Mouse (Mus musculus) heart, embryonic 11.5 days (tissue): ENCODE measurements around the gene Mad2l1bp. TPM values are rescaled to one million over a fixed set of nuclear protein-coding genes. Genes with fewer than 3 reads are reported as not detected.

Experiments
- ATAC-seq: fragments of 200-750 bp; cut with Nextera tagmentation; replicated peaks from 2 replicates; pipeline ENCODE4 v1.8.0; 2017; ENCODE audit warnings: moderate library complexity; ENCODE audit not compliant: insufficient number of reproducible peaks, low FRiP score, low TSS enrichment
- H3K27ac ChIP-seq: fragments of 300-500 bp; sonication (generic); 2 replicates; pipeline ENCODE4 v1.5.1; 2014; ENCODE audit warnings: mild to moderate bottlenecking, low read depth, low read length
- H3K27me3 ChIP-seq: fragments of 300-500 bp; sonication (generic); 2 replicates; pipeline ENCODE4 v1.6.1; 2014; ENCODE audit warnings: mild to moderate bottlenecking, low read length, mixed read lengths; ENCODE audit not compliant: control insufficient read depth, insufficient read depth
- H3K36me3 ChIP-seq: fragments of 300-500 bp; sonication (generic); 2 replicates; pipeline ENCODE4 v1.6.1; 2014; ENCODE audit warnings: mild to moderate bottlenecking, low read length, moderate library complexity, mixed read lengths; ENCODE audit not compliant: control insufficient read depth, insufficient read depth
- H3K4me1 ChIP-seq: fragments of 300-500 bp; sonication (generic); 2 replicates; pipeline ENCODE4 v1.6.1; 2014; ENCODE audit warnings: low read length; ENCODE audit not compliant: control insufficient read depth, insufficient read depth
- H3K4me2 ChIP-seq: fragments of 300-500 bp; sonication (generic); 2 replicates; pipeline ENCODE4 v1.6.1; 2014; ENCODE audit warnings: mild to moderate bottlenecking, moderate library complexity
- H3K4me3 ChIP-seq: fragments of 300-500 bp; sonication (generic); 2 replicates; pipeline ENCODE4 v1.5.1; 2014; ENCODE audit warnings: low read depth, low read length
- H3K9ac ChIP-seq: fragments of 300-500 bp; sonication (generic); 2 replicates; pipeline ENCODE4 v1.6.1; 2014; ENCODE audit warnings: mild to moderate bottlenecking, low read depth, low read length, moderate library complexity
- H3K9me3 ChIP-seq: fragments of 300-500 bp; sonication (generic); replicated peaks from 2 replicates; pipeline ENCODE4 v1.6.1; 2016; ENCODE audit warnings: low read length; ENCODE audit not compliant: control insufficient read depth
- WGBS: fragments of 180-500 bp; shearing (Covaris S2); extraction: QIAGEN DNeasy Blood & Tissue Kit; methylation state at CpG from one replicate; pipeline ENCODE4 v1.1.7; 2014; ENCODE audit not compliant: insufficient replicate concordance; 5-methylcytosine and 5-hydroxymethylcytosine counted together
- polyA plus RNA-seq: library from polyadenylated mRNA; unstranded; fragments of >200 nt; fragmentation: Nextera tagmentation; extraction: Ambion mirVana; gene quantifications from 2 replicates; pipeline ENCODE4 v1.2.1, GENCODE M21; 2014

The Mad2l1bp gene
- polyA plus RNA-seq, 1 experiment from 2014 or later = 39.8 TPM

GRCm38 (mm10) chr17:46123285-46123684, 30.1 kb downstream of the Mad2l1bp start:
- H3K4me3 ChIP-seq = no peak overlapping the region
- no peaks in the 10 kb centered on the region for H3K4me1 ChIP-seq
- H3K27me3 ChIP-seq = no peaks in the 10 kb centered on the region
- H3K9ac ChIP-seq = no peak overlapping the region
- peaks cover 52% of the 10 kb centered on the region for H3K36me3 ChIP-seq
- no peak overlapping the region for H3K4me2 ChIP-seq
- H3K27ac ChIP-seq = no peak overlapping the region
- WGBS = 88% methylated on average over 4 of the region's 4 CpGs
- H3K9me3 ChIP-seq = no peaks in the 10 kb centered on the region
- ATAC-seq = no peak

- 0 out of 2 replicates have a peak, but pooled peaks cover 3% of the 10 kb centered on the region for H3K4me1 ChIP-seq
- H3K27ac ChIP-seq = no peak overlapping the region
- 85% methylated on average over 4 of the region's 4 CpGs for WGBS
- no peak for ATAC-seq
- H3K36me3 ChIP-seq = peaks cover 49% of the 10 kb centered on the region
- no peaks in the 10 kb centered on the region for H3K9me3 ChIP-seq
- H3K9ac ChIP-seq = no peak overlapping the region
- no peak overlapping the region for H3K4me3 ChIP-seq
- no peaks in the 10 kb centered on the region for H3K27me3 ChIP-seq
- no peak overlapping the region for H3K4me2 ChIP-seq
These were observed 30.6 kb downstream of the Mad2l1bp start for GRCm38 (mm10) chr17:46122791-46123190.

DNA sequence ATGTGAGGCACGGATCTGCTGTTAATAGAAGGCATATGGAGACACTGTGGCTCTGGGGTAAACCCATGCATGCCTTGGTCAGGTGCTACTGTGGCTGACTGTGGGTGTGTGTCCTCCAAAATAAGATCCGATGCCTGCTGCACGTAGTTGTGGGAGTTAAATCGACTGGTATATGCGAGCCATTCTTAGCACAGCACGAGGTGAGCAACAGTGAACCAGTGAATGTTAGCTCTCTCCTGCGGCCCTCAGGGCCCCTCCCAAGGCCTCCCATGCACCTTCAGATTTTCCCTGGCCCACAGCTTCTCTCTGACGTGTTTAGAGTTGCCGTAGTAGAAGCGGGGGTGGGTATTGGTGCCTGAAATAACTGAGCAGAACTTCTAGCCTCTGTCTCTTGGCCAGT, 33.7 kb downstream of the Mad2l1bp start:
- no peaks in the 10 kb centered on the region for H3K27me3 ChIP-seq
- 0 out of 2 replicates have a peak, but pooled peaks cover 3% of the 10 kb centered on the region for H3K4me1 ChIP-seq
- H3K4me2 ChIP-seq = no peak overlapping the region
- H3K4me3 ChIP-seq = no peak overlapping the region
- H3K9me3 ChIP-seq = no peaks in the 10 kb centered on the region
- no peak overlapping the region for H3K27ac ChIP-seq
- ATAC-seq = no peak
- H3K9ac ChIP-seq = no peak overlapping the region
- peaks cover 24% of the 10 kb centered on the region for H3K36me3 ChIP-seq
- WGBS = 81% methylated on average over 10 of the region's 10 CpGs

- H3K9ac ChIP-seq = no peak overlapping the region
- no peak overlapping the region for H3K27ac ChIP-seq
- 61% methylated on average over 4 of the region's 4 CpGs for WGBS
- no peaks in the 10 kb centered on the region for H3K27me3 ChIP-seq
- no peaks in the 10 kb centered on the region for H3K9me3 ChIP-seq
- 0 out of 2 replicates have a peak, but pooled peaks cover 6% of the 10 kb centered on the region for H3K4me1 ChIP-seq
- ATAC-seq = no peak
- peaks cover 17% of the 10 kb centered on the region for H3K36me3 ChIP-seq
- H3K4me2 ChIP-seq = no peak overlapping the region
- no peak overlapping the region for H3K4me3 ChIP-seq
These were observed 34.9 kb downstream of the Mad2l1bp start for GRCm38 (mm10) chr17:46118423-46118850.

DNA sequence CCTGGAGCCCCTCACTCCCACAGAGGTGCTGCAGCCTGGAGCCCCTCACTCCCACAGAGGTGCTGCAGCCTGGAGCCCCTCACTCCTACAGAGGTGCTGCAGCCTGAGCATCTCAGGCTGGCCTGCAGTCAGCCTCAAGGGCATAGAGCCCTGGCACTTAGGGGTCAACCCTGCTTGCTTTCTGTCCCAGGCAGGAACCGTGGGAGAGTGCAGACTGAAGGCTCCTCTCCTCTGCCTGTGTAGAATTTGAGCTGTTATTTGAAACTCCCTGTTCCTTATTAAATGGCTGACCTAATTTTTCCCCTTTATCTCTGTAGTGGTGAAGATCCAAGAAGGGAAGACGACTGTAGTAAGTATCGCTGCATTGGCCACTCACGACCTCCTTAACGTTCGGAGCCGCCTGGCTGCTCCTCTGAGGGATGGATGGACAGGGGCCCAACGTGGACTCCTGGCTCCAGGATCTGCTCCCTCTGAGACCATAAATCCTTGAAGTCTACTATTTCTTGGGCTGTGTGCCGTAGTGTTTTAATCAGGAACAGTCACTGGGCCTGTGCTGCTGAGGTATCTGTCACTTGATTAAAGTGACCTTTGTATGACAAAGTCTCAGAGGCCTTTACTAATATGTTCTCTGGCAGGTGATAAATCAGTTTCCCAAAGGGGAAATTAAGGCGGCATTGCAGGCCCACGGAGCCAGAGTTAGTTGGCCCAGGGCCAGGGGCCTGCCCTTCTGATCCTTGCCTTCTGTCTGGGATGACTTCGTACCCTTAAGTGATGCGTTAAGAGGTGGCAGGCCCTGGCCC, 35.5 kb downstream of the Mad2l1bp start:
- Histone ChIP-seq H3K9me3 (no peaks in the 10 kb centered on the region), H3K27me3 (no peaks in the 10 kb centered on the region), H3K4me3 (no peak overlapping the region), H3K4me2 (no peak overlapping the region), H3K27ac (no peak overlapping the region), H3K36me3 (peaks cover 12% of the 10 kb centered on the region), H3K9ac (no peak overlapping the region), H3K4me1 (0 out of 2 replicates have a peak, but pooled peaks cover 6% of the 10 kb centered on the region)
- 79% methylated on average over 13 of the region's 13 CpGs for WGBS
- no peak for ATAC-seq

DNA sequence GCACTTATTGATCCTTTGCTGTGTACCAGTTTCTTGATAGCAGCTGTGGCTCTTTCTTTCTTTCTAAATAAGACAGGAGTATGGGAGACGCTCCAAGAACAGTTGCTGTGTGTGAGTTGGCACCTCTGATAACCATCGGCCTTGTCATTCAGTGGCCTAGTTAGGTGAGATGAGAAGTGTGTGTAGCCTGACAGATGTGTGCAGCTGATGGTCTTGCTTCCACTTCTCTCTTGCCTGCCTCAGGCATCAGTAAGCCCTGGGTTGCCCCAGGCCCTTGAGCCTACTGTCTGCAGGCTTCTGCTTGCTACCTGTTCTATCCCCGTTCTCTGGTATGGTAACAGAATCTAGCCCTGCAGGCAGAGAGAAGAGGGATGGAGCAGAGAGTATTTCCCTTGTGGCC, 36.5 kb downstream of the Mad2l1bp start:
- WGBS = 74% methylated on average over 3 of the region's 3 CpGs
- H3K4me2 ChIP-seq = no peak overlapping the region
- H3K9ac ChIP-seq = 0 out of 2 replicates have a peak overlapping the region, but pooled peaks have one; percentile 10

DNA sequence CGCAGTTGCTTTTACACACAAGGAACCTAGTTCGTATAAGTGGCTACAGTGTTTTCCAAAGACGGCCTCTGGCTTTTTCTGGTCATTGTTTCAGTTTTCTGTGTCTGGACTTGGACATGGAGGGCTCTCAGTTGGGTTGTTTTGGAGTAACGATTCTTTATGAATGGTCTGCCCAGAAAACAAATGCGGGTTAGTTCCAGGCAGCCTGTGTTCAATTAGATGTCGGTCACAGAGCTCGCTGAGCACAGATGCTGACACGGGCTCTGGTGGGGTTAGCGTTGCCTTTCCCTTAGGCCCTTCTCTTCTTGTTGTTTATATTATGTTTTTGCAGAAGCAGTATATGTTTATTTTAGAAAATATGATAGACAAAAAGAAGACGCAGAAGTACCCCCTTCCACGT, 37.2 kb downstream of the Mad2l1bp start:
- H3K27ac ChIP-seq = no peak overlapping the region
- no peak overlapping the region for H3K4me3 ChIP-seq
- H3K4me1 ChIP-seq = peaks cover 11% of the 10 kb centered on the region; the same call in 1 of the 2 replicates
- no peak overlapping the region for H3K4me2 ChIP-seq
- H3K36me3 ChIP-seq = peaks cover 12% of the 10 kb centered on the region
- no peaks in the 10 kb centered on the region for H3K27me3 ChIP-seq
- H3K9me3 ChIP-seq = no peaks in the 10 kb centered on the region
- 84% methylated on average over 11 of the region's 11 CpGs for WGBS
- no peak for ATAC-seq
- no peak overlapping the region for H3K9ac ChIP-seq

More for the DNA sequence above, 36.5 kb downstream of the Mad2l1bp start:
- Histone ChIP-seq H3K27ac (no peak overlapping the region), H3K27me3 (no peaks in the 10 kb centered on the region), H3K4me1 (0 out of 2 replicates have a peak, but pooled peaks cover 6% of the 10 kb centered on the region), H3K4me3 (no peak overlapping the region), H3K36me3 (peaks cover 12% of the 10 kb centered on the region), H3K9me3 (no peaks in the 10 kb centered on the region)
- no peak for ATAC-seq

DNA sequence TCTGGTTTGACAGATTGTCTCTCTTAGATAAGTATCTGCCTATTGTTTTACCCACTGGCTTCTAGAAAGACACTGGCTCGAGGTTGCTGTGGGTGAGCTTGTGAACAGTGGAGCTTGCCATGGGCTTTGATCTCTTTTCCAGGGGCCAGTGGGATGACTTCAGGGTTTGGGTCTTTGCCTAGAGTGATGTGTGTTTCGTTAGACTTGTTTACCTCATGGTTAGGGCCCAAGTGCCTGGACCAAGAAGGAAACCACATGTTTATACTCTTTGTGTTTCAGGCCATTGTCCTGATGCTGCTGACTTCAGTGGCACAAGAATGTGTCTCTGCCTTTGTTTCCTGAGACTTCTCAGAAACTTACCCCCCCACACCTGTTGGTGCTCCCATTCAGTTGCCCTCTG, 37.9 kb downstream of the Mad2l1bp start:
- no peak overlapping the region for H3K27ac ChIP-seq
- peaks cover 12% of the 10 kb centered on the region for H3K36me3 ChIP-seq
- no peak overlapping the region for H3K9ac ChIP-seq
- H3K4me1 ChIP-seq = peaks cover 11% of the 10 kb centered on the region; the same call in 1 of the 2 replicates
- no peak overlapping the region for H3K4me2 ChIP-seq
- no peak overlapping the region for H3K4me3 ChIP-seq
- WGBS = 40% methylated on average over 2 of the region's 2 CpGs
- no peak for ATAC-seq
- no peaks in the 10 kb centered on the region for H3K9me3 ChIP-seq
- no peaks in the 10 kb centered on the region for H3K27me3 ChIP-seq
